Mouse (Mus musculus): Measurements from ENCODE around the gene Trappc12. TPM values are rescaled to one million over a fixed set of nuclear protein-coding genes. Genes with fewer than 3 reads are reported as not detected.
A peak's percentile ranks its signal among the peaks of the same experiment; 100 is the strongest.
"Not testable (repeated sequence)": the region's sequence is repeated elsewhere in the genome, so short reads cannot be mapped to it uniquely, and the experiment has no call there.

Trappc12 gene
- polyA plus RNA-seq, 1 experiment, result 22.0 TPM

- Histone ChIP-seq H3K4me1 (ENCODE audit: control insufficient read depth, insufficient read depth, insufficient read length) (no peaks in the 10 kb centered on the region), H3K36me3 (ENCODE audit: control insufficient read depth, insufficient read depth, low read length) (peaks cover 23% of the 10 kb centered on the region), H3K4me3 (ENCODE audit: extremely low read depth, insufficient read depth, insufficient read length) (no peak overlapping the region), H3K27me3 (ENCODE audit: control insufficient read depth, insufficient read depth, low read length) (no peaks in the 10 kb centered on the region), H3K27ac (ENCODE audit: insufficient read depth, low read length) (no peak overlapping the region)
- no peak for DNase-seq (ENCODE audit: low read depth in 1 of 2, low spot score in 2 of 2)
- WGBS, result 78% methylated on average over 3 of the region's 3 CpGs
- no peak for TF ChIP-seq POLR2A (IDR thresholded peaks at IDR 0.05; ENCODE audit: low read depth, low read length)
Observed at GRCm38 (mm10) chr12:28735293-28735692, 15.0 kb downstream of the Trappc12 start.

GRCm38 (mm10) chr12:28734271-28734670 is 16.0 kb downstream of the Trappc12 start:
- WGBS, result 97% methylated on average over 1 of the region's 1 CpGs
- DNase-seq (ENCODE audit: low read depth in 1 of 2, low spot score in 2 of 2), result no peak
- no peak overlapping the region for H3K27ac ChIP-seq (ENCODE audit: insufficient read depth, low read length)
- H3K27me3 ChIP-seq (ENCODE audit: control insufficient read depth, insufficient read depth, low read length), result no peaks in the 10 kb centered on the region
- no peaks in the 10 kb centered on the region for H3K4me1 ChIP-seq (ENCODE audit: control insufficient read depth, insufficient read depth, insufficient read length)
- TF ChIP-seq POLR2A (IDR thresholded peaks at IDR 0.05; ENCODE audit: low read depth, low read length) (no peak), CTCF (IDR thresholded peaks at IDR 0.05; ENCODE audit: extremely low read depth, insufficient read depth, insufficient read length, insufficient replicate concordance) (no peak)
- no peak overlapping the region for H3K4me3 ChIP-seq (ENCODE audit: extremely low read depth, insufficient read depth, insufficient read length)
- H3K36me3 ChIP-seq (ENCODE audit: control insufficient read depth, insufficient read depth, low read length), result peaks cover 23% of the 10 kb centered on the region

- not testable (repeated sequence) for H3K4me3 ChIP-seq (ENCODE audit: extremely low read depth, insufficient read depth, insufficient read length); H3K27me3 ChIP-seq (ENCODE audit: control insufficient read depth, insufficient read depth, low read length); H3K27ac ChIP-seq (ENCODE audit: insufficient read depth, low read length); DNase-seq (ENCODE audit: low read depth in 1 of 2, low spot score in 2 of 2); H3K4me1 ChIP-seq (ENCODE audit: control insufficient read depth, insufficient read depth, insufficient read length)
- peaks cover 23% of the 10 kb centered on the region for H3K36me3 ChIP-seq (ENCODE audit: control insufficient read depth, insufficient read depth, low read length)
- 83% methylated on average over 6 of the region's 6 CpGs for WGBS
Observed at GRCm38 (mm10) chr12:28733520-28734245, 16.6 kb downstream of the Trappc12 start.

- WGBS, result 79% methylated on average over 8 of the region's 8 CpGs
- H3K4me1 ChIP-seq (ENCODE audit: control insufficient read depth, insufficient read depth, insufficient read length), result no peaks in the 10 kb centered on the region
- no peak for DNase-seq (ENCODE audit: low read depth in 1 of 2, low spot score in 2 of 2)
- peaks cover 21% of the 10 kb centered on the region for H3K36me3 ChIP-seq (ENCODE audit: control insufficient read depth, insufficient read depth, low read length)
- no peak overlapping the region for H3K27ac ChIP-seq (ENCODE audit: insufficient read depth, low read length)
- TF ChIP-seq CTCF (IDR thresholded peaks at IDR 0.05; ENCODE audit: extremely low read depth, insufficient read depth, insufficient read length, insufficient replicate concordance) (no peak), POLR2A (IDR thresholded peaks at IDR 0.05; ENCODE audit: low read depth, low read length) (no peak)
- no peak overlapping the region for H3K4me3 ChIP-seq (ENCODE audit: extremely low read depth, insufficient read depth, insufficient read length)
- H3K27me3 ChIP-seq (ENCODE audit: control insufficient read depth, insufficient read depth, low read length), result no peaks in the 10 kb centered on the region
Observed at GRCm38 (mm10) chr12:28732631-28733030, 17.6 kb downstream of the Trappc12 start.

GRCm38 (mm10) chr12:28727061-28727460 is 23.2 kb downstream of the Trappc12 start:
- Histone ChIP-seq H3K4me1 (ENCODE audit: control insufficient read depth, insufficient read depth, insufficient read length) (no peaks in the 10 kb centered on the region), H3K36me3 (ENCODE audit: control insufficient read depth, insufficient read depth, low read length) (peaks cover 6% of the 10 kb centered on the region), H3K27ac (ENCODE audit: insufficient read depth, low read length) (no peak overlapping the region), H3K27me3 (ENCODE audit: control insufficient read depth, insufficient read depth, low read length) (no peaks in the 10 kb centered on the region), H3K4me3 (ENCODE audit: extremely low read depth, insufficient read depth, insufficient read length) (no peak overlapping the region)
- 75% methylated on average over 5 of the region's 5 CpGs for WGBS
- TF ChIP-seq CTCF (IDR thresholded peaks at IDR 0.05; ENCODE audit: extremely low read depth, insufficient read depth, insufficient read length, insufficient replicate concordance) (no peak), POLR2A (IDR thresholded peaks at IDR 0.05; ENCODE audit: low read depth, low read length) (no peak)
- DNase-seq (ENCODE audit: low read depth in 1 of 2, low spot score in 2 of 2), result peak in 1 of 2 experiments; percentile 10

GRCm38 (mm10) chr12:28726204-28726603 is 24.1 kb downstream of the Trappc12 start:
- DNase-seq (ENCODE audit: low read depth in 1 of 2, low spot score in 2 of 2), result no peak
- Histone ChIP-seq H3K36me3 (ENCODE audit: control insufficient read depth, insufficient read depth, low read length) (peaks cover 6% of the 10 kb centered on the region), H3K4me3 (ENCODE audit: extremely low read depth, insufficient read depth, insufficient read length) (no peak overlapping the region), H3K4me1 (ENCODE audit: control insufficient read depth, insufficient read depth, insufficient read length) (no peaks in the 10 kb centered on the region), H3K27ac (ENCODE audit: insufficient read depth, low read length) (no peak overlapping the region), H3K27me3 (ENCODE audit: control insufficient read depth, insufficient read depth, low read length) (no peaks in the 10 kb centered on the region)
- TF ChIP-seq POLR2A (IDR thresholded peaks at IDR 0.05; ENCODE audit: low read depth, low read length) (no peak), CTCF (IDR thresholded peaks at IDR 0.05; ENCODE audit: extremely low read depth, insufficient read depth, insufficient read length, insufficient replicate concordance) (no peak)
- 66% methylated on average over 4 of the region's 4 CpGs for WGBS

GRCm38 (mm10) chr12:28724366-28724765 is 25.9 kb downstream of the Trappc12 start:
- H3K27ac ChIP-seq (ENCODE audit: insufficient read depth, low read length), result no peak overlapping the region
- no peaks in the 10 kb centered on the region for H3K4me1 ChIP-seq (ENCODE audit: control insufficient read depth, insufficient read depth, insufficient read length)
- no peak for DNase-seq (ENCODE audit: low read depth in 1 of 2, low spot score in 2 of 2)
- no peak overlapping the region for H3K4me3 ChIP-seq (ENCODE audit: extremely low read depth, insufficient read depth, insufficient read length)
- H3K36me3 ChIP-seq (ENCODE audit: control insufficient read depth, insufficient read depth, low read length), result peaks cover 20% of the 10 kb centered on the region
- WGBS, result 88% methylated on average over 3 of the region's 3 CpGs
- no peaks in the 10 kb centered on the region for H3K27me3 ChIP-seq (ENCODE audit: control insufficient read depth, insufficient read depth, low read length)
- no peak for TF ChIP-seq CTCF (IDR thresholded peaks at IDR 0.05; ENCODE audit: extremely low read depth, insufficient read depth, insufficient read length, insufficient replicate concordance)
- TF ChIP-seq POLR2A (IDR thresholded peaks at IDR 0.05; ENCODE audit: low read depth, low read length), result no peak
